Mouse (Mus musculus) retina, adult 2 months (tissue): ENCODE results near the gene Selenoi.

Source experiments
- DNase-seq: peaks from one replicate; pipeline ENCODE4 v3.0.0-alpha.2; 2012; ENCODE audit warnings: low read depth, low spot score

The Selenoi gene

DNA sequence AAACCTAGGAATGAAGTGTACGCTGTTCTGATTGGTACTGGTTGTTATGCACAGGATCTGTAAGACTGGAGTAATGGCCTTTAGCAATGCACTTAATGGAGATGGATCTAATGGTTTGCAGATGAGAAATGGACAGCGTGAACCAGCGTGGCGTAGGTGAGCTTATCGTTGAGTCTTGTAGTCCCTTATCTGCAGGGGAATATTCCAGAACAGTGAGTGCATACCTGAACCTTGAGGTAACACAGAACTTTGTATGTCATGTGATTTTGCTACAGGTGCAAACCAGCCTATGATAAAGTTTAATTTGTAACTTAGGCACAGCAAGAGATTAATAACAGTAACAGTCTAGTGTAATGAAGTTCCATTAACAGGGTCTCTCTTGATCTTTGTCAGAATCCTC, 6.2 kb downstream of the Selenoi start:
- DNase-seq = no peak

DNA sequence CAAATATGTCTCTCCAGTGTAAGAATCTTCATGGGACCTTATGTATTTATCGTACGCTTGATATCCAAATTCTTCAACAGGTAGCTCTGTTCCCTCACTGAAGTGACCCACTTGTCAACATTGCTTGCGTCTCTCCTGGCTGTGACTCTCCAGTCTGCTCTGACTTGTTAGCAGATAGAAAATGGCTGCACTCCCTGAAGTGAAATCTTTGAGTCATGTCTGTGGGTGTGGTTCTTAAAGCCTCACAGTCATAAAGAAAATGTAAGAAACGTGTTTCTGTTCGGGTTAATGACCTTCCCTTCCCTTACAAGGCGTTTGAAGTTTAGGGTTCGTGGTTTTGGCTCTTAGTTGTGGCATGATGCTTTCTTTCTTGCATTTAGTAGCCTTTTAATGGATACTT, 8.2 kb downstream of the Selenoi start:
- no peak for DNase-seq

- no peak for DNase-seq
Observed at GRCm38 (mm10) chr5:30242410-30242809, 10.0 kb downstream of the Selenoi start.

DNA sequence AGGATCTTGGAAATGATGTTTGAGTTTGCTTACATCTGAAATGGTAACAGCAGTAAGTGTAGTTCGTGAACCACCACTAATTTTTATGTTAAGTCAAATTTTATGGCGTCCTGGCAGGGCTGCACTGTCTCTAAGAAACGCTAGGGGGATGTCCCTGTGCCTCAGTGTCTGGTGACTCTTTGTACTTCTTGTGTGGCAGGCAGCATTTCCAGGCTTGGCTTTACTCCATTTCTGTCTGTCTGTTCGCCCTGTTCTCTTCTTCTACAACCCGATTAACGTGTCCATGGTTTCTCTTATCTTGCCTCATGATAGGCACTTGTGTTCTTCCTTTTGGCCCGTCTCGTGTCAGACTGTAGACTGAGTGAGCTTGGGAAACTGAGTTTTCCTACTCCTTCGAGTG, 11.4 kb downstream of the Selenoi start:
- DNase-seq = no peak

DNA sequence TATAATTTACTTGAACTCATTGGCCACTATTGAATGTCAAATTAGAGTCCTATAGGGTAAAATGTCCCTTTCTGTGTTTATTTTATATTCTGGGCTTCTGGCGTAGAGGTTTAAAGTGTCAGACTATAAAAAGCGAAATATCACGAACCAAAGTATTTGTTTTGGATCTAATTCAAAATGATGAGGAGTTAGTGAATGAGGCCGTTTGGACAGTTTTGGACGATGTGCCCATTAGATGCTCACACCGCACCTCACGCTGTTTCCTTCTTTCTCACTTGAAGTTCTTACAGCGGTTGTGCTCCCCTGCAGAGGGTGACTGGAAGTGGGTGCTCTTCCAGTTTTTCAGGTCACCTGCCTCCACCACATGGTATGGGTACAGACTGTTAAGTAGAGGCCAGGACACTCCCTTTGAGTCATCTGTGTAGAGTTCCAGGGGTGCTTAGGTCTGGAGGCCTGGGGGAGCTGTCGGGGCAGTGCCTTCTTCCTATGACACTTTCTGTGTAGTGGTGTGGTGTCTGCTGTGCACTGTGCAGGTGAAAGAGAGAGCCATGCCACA, 13.6 kb downstream of the Selenoi start:
- DNase-seq = no peak

DNA sequence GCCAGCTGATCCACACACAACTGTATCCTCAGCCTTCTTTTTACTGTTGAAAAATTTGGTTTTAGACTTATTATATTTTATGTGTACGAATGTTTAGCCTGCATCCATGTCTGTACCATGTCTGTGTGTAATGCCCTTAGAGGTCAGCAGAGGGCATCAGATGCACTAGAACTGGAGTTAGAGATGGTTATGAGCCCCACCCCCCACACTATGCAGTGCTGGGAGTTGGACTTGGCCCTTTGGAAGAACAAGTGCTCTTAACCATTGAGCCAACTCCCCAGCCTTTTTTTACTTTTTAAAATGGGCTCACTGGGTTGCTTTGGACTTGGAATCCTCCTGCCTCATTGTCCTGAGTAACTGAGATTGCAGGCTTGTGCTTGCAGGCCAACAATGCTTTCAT, 15.3 kb downstream of the Selenoi start:
- DNase-seq = no peak

DNA sequence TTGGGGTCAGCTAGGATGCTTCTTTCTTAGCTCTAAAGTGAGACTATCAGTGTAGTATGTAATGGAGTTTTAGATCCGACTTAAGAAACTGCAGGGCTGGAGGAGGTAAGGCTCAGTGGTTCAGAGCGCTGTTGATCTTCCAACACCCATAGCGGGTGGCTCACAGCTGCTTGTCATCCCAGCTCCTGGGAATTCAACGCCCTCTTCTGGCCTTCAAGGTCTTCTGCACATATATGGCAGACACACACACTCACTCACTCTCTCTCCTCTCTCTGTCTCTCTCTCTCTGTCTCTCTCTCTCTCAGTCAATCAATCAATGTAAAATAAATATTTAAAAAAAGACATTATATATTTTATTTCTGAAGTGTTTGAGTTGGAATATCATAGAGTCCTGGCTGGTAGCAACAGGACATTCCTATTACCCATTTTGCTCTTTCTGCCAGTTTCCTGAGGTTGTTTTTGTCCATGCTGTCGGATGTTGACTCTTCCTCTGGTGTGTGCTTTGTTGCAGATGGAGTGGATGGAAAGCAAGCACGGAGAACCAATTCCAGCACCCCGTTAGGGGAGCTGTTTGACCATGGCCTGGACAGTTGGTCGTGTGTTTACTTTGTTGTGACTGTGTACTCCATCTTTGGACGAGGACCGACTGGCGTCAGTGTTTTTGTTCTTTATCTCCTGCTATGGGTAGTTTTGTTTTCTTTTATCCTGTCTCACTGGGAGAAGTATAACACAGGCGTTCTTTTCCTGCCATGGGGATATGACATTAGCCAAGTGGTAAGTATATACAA, 23.4 kb downstream of the Selenoi start:
- no peak for DNase-seq

- no peak for DNase-seq
Observed at GRCm38 (mm10) chr5:30258776-30259175, 26.4 kb downstream of the Selenoi start.

DNA sequence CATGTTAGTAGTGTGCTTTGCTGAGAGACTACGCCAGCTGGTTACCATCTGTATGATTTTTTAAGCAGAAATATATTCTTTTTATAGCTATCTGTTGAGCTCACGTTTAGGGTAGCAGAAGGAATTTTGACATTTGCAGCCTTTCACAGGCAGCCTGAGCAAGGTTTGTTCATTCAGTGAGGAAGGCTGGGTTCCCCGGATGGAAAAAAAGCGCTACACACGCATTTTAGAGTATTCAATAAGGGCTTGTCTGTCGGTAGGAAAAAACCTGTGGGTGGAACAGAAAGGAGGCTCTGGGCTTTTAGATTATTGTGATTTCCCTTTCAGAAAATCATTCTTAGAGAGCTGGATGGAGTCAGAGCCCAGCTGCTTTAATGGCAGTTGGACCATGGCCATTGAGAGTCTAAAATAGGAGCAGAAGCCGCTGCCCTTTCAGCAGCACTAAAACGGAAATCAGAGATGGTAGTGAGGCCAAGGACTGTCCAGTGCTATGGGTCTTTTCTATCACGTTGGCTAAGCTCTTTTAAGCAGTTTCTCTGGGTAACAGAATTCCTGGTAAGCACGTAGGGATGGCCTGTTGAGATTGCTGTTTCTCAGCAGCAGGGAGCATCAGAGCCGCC, 38.3 kb downstream of the Selenoi start:
- no peak for DNase-seq

GRCm38 (mm10) chr5:30271599-30272281, 39.4 kb downstream of the Selenoi start:
- DNase-seq = no peak

DNA sequence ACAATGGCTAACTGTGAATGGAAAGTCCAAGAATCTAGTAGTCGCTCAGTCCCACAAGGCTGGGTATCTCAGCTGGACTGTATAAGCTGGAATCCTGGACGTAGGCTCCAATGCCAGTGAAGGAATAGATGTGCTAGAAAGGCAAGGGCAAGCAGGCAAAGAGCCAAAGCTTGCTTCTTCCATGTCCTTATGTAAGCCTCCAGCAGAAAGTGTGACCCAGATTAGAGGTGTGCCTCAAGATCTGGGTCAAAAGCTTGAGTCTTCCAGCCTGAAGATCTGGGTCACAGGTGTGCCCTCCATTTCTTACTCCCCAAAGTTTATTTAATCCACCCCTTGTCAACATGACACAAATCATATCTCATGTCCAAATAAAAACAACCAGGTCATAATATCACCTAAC, 44.0 kb downstream of the Selenoi start:
- no peak for DNase-seq

- DNase-seq = no peak
Observed at GRCm38 (mm10) chr5:30278952-30279351, 46.6 kb downstream of the Selenoi start.

- no peak for DNase-seq
Observed at GRCm38 (mm10) chr5:30279446-30279845, 47.1 kb downstream of the Selenoi start.

DNA sequence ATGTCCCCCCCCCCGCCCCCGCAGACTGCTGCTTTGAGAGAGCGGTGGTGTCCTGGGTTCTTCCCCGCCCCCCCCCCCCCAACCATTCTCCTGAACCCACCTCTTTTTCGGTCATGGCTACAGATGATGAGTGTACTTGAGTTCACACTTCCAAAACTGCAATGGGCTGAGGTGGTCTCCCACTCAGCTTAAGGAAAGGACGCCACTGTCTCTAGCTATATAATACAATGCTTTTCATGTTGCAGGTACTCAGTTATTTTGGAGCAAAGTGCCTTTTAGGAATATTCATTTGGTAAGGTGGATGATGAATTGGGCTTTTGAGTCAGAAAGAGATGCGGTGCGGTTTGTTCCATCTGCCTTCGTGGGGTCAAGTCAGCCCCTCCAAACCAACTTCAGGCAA, 48.5 kb downstream of the Selenoi start:
- DNase-seq = no peak

DNA sequence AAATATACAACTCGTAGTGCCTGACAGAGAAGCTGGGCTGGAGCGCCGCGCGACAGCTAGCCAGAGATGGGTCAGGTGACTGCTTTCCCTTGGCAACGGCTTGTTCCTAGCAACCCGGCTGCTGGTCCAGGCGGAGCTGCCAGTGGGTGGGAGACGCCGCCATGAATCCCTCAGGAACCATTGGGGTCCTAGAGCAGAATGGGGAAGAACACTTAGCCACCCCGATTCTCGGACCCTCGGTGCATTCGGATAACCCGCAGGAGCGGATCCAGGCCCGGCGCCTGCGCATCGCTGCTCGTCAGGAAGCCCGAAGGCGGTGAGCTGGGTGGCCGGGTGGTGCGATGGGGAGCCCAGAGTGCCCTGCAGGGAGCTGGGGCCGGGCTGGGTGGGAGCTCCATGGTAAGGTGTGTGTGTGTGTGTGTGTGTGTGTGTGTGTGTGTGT, 48.9 kb downstream of the Selenoi start, which contains the start of gene Drc1:
TSS of gene Drc1 (plus strand) at position 98 of the 442 bp plus-strand sequence.
- DNase-seq = no peak

DNA sequence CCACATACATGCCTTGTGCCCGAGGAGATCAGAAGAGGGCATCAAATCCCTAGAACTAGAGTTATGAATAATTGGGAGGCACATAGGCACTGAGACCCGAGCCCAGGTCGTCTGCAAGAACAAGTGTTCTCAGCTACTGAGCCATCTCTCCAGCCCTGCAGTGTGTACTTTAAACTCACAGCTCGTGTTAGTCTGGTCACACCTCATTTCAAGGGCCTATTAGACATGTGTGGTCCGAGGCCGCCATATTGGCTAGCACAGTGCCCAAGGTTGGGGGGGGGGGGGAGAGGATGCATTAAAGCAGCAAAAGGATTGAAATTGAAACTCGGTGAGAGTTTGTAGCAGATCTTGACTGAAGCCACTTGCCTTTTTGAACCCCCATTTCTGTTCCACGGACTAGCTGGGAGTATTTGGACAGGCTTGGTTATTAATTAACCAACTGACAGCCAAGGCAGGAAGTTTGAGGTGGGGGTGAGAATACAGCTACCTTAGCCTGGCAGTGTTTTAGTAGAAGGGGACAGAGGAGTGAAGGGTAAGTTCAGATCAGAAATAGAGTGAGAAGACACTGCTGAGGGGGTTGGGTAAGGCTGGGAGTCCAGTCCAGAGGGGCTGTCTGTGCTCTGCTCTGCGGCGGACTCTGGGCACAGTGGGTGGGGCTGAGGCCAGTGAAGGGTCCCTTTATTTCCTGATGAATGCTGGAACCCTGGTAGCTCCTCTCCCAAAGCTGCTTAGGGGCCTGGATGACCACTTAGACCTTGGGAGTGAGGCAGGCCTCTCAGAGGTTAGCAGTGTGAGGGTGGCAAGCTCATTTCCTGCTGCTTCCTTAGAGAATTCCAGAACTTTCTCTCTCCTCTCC, 53.8 kb downstream of the Selenoi start:
- DNase-seq = no peak

DNA sequence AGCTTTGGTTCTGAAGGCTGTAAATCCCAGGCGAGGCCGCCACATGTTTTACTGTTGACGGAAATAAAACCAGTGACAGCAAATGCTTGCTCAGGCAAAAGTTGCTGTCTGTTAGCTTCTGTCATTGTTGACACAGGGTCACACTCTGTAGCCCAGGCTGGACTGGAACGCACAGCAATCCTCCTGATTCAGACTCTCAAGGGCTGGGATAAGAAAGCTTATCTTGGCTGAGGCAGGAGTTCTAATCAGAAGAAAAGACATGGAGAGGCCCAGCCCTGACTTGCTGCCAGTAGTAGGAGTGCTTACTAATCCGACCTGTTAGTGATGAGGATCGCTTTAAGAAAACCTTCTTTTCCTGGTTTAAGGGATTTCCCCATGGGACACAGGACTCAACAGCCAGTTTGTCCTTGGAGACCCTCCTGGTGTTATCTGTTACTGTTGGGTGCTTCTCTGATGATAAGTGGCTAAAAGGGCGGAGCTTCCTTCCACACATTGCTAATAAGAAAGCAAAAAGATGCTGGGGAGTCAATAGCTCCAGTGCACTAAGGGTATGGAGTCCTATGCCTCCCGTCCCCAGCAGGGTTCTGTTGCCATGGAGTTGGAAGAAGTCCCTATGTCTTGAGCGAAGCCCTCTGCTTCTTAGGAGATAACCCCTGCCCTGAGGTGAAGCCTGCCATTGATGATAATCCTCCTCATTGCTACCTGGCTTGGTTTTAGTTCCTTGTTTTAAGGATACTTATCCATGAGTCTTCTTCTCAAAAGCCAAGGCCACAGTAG, 54.9 kb downstream of the Selenoi start:
- DNase-seq = no peak
